Mouse (Mus musculus): ENCODE measurements around the gene Ptgir.

The Ptgir gene

DNA sequence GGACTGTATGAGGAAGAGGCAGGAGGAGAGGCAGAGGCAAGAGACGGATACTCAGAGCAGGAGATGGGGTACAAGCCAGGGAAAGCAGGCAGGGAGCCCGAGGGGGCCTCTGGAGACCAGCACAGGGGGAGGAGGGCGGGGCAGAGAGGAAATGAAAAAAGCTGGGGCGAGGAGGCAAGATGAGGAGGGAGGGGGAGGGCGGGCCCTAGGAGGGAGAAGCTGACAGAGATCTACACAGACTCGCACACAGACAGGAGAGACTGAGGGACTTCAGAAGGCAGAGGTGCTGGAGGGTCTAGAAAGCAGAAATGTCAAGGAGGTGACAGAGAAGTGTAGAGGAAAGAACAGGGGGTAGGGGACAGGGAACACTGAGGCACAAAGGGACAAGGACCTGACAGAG lies at the start of gene Ptgir:
Gene Ptgir (plus strand): TSS at position 210 of the 400 bp plus-strand sequence.
- no peak for DNase-seq

DNA sequence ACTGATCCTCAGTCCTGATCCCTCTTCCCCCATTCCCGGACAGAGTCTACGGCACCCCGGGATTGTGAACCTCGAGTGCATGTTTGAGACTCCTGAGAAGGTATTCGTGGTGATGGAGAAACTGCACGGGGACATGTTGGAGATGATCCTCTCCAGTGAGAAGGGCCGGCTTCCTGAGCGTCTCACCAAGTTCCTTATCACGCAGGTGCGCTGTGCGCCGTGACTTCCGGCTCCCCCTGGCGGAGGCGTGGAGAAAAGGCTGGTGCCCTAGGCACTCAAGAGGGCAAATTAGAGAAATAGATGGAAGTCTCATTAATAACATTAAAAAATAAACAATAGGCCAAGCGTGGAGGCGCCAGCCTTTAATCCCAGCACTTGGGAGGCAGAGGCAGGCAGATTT lies 48.0 kb upstream of the Ptgir start:
- DNase-seq: peak; percentile 61

DNA sequence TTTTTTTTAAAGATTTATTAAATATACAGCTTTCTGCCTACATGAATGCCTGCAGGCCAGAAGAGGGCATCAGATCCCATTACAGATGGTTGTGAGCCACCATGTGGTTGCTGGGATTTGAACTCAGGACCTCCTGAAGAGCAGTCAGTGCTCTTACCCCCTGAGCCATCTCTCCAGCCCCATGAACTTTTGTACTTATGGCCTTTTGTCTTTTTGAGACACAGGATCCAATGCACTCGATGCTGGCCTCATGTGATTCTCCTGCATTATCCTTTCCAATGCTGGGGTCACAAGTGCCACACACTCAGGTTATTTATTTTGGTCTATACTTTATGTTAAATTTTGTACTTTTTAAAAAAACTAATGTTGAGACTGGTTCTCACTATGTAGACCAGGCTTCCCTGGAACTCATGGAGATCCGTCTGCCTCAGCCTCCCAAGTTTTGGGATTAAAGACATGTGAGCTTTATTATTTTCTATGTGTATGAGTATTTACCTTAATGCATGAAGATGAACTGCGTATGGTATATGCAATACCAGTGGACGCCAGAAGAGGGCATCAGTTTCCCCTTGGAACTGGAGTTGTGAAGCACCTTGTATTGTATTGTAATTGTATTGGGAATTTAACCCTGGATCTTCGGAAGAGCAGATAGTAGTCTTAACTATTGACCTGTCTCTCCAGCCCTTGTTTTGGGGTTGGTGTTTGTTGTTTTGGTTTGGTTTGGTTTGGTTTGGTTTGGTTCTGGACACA lies 46.2 kb upstream of the Ptgir start:
- peak; percentile 78 for DNase-seq

DNA sequence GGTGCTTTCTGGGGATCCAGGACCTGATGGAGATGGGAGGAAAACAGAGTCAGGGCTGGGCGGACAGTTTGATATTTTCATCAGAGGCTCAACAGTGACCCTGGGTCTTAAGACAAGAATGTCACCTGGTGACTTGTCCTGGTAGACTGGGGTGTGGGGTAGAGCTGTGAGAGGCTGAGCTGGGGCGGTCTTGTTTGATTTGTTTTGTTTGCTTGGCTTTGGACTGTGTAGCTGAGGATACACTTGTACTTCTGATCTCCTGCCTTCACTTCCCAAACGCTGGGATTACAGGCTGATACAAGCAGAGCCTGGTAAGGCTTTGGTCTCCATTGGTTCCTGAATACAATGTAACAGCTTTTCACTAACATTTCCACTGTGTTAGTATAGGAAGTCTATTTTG lies 38.8 kb upstream of the Ptgir start:
- DNase-seq: no peak

DNA sequence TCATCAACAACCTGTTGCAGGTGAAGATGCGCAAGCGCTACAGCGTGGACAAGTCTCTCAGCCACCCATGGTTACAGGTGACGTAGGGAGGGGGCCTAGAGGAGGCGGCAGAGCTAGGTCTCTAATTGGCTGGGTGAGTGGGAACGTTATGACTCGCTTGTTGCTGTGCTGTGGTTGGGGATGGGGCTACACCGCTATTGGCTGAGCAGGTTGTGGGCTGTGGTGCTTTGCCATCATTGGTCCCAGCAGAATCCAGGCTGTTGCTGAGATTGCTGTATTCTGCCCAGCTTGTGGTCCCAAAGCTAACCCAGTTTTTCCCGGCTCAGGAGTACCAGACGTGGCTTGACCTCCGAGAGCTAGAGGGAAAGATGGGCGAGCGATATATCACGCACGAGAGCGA lies 36.8 kb upstream of the Ptgir start:
- DNase-seq: peak; percentile 88

DNA sequence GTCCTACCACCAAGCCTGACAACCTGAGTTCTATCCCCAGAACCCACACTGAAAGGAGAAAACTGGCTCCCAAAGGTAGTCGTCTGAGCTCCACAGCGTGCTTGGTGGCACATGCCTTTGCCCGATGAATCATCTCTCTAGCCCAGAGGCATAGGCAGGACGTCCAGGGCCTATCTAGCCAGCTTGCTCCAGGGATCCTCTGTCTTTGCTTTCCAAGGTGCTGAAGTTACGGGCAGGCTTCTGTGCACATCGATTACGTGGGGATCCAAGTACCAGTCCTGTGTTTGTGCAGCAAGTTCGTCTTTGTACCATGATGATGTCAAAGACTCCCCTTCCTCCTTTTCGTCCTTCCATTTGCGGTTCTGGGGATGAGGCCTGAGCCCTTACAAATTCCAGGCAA lies 34.7 kb upstream of the Ptgir start:
- DNase-seq: no peak

DNA sequence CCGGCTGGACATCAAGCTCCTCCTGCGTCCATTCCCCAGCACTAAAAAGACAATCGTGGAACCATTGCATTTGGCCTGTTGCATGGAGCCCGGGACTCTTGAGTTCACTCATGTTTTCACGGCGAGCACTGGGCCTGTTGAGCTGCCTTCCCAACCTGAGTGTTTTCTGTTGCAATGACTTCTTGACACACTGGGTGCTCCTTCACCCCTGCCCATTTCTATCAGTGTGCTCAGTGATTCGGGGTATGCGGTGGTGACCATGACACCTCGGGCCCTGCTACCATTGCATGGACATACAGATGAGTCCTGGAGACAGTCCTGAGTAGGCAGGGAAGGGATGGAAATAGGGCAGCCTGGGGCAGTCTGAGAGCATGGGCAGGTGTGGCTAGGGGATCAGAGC lies 33.8 kb upstream of the Ptgir start:
- DNase-seq: no peak

DNA sequence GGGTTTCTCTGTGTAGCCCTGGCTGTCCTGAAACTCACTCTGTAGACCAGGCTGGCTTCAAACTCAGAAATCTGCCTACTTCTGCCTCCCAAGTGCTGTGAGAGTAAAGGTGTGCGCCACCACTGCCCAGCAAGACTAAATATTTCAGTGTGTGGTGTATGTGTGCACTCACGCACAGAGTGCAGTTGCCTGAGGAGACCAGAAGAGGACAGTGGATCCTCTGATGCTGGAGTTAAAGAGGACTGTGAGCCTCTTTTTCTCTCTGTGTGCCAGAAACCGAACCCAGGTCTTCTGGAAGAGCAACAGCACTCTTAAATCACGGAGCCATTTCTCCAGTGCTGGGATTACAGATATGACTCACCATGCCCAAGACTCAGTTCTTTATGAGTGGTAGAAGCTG lies 32.9 kb upstream of the Ptgir start:
- no peak for DNase-seq

DNA sequence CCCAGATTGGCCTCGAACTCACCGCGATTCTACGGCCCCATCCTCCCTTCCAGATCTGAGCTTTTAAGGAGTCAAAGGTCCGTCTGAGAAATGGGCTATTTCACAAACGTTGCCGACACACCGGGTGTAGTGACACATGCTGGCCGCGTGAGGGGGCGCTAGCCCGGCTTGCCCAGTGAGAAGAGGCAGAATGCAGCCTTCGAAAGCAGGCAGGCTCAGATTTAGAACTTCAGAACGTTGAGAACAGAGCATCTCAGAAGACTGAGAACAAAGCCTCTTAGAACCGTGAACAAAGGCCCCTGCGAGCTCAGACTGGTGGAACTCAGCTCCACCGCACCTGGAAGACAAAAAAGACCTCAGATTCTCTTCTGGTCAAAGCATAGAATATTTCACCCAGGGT lies 32.1 kb upstream of the Ptgir start:
- DNase-seq: peak; percentile 86

DNA sequence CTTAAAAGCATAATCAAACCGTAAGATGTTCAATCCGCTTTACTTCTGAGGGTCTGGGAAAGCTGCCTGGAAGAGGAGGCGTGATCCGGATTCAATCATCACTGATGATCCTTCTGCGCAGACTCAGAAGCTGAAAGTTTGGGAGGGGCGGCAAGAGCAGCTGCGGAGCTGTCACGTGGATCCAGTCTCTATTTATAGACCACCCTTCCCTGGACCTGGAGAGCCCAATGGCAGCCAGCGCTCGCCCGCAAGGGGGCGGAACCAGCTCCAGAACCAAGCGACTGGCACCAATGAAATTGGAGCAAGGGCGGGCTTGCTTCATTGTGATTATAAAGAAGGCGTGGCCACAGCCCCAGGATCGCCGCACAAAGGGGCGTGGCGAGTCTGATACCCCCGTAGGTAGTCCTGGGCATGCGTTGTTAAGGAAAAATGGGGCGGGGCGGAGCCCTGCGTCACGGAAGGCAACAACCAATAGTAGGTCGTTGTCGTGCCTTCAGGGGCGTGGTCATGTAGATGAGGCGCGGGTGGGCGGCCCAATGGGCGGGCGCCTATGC lies 31.5 kb upstream of the Ptgir start:
- DNase-seq: peak; percentile 100

DNA sequence AGATGAGACGGTGACA lies 31.2 kb upstream of the Ptgir start, which contains the start of gene Dact3:
Gene Dact3 (plus strand): TSS at position 8 of the 16 bp plus-strand sequence.
- DNase-seq: no peak

DNA sequence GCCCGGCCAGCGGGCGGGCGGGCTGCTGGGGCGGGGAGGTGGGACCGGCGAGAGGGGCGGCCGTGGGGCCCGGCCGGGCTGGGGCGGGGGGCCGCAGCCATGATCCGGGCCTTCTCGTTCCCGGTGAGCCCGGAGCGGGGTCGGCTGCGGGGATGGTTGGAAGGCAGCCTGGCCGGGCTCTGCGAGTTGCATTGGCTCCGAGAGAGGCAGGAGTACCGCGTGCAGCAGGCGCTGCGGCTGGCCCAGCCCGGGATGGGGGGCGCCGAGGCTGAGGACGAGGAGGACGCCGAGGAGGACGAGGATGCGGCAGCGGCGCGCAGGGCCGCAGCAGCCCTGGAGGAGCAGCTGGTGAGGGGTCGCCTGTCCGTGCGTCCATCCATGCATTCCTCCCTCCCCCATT lies 31.0 kb upstream of the Ptgir start:
- DNase-seq: no peak

DNA sequence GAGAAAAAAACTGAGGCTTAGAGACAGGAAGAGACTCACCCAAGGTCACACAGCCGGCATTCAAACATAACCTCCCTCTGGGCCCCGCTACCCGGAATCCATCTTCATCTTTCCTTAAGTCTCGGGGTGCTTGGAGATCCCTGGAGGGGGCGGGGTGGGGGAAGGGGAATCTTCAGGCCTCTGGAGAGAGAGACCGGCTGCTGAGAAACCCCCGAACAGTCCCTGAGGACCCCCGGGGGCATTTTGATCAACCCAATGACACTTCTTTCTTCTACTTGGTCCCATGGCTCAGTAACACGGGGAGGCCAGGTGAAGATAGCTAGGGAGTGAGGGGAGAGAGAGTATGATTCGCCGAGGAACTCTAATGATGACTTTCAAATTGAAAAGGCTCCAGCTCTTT lies 30.3 kb upstream of the Ptgir start:
- no peak for DNase-seq

DNA sequence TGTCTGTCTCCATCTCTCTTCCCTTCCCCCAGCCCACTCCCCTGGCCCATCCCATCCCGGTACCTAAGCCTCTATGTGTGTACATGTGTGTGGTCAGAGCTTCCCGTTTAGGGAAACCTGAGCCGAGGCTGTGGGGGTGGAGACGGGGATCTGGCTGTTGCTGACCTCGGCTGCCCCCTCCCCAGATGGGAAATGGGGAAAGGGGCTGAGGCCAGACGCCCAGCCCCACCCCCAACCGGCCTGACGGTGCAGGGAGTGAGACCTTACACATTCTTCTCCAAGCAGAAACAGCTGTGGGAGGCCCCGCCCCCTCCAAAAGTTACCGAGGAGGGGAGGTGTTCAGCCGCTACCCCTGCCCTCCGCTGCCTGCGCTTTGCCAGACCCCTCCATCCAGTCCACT lies 29.7 kb upstream of the Ptgir start:
- peak; percentile 58 for DNase-seq

DNA sequence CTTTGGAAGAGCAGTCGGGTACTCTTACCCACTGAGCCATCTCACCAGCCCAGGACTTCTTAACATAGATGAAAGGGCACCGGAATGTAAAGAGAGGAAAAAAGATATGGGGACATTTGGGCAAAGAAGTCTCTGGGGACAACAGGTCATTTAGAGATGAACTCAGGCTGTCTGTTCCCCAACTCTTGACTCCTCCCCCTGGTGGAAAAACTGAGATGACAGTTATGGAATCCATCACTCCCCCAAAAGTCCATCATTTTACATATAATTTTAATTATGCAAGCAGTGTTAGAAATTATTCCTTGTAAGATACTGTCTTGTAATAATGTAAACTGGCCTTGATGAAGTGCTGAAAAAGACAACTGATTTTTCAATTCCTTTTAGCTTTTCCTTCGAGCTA lies 28.6 kb upstream of the Ptgir start:
- DNase-seq: no peak

DNA sequence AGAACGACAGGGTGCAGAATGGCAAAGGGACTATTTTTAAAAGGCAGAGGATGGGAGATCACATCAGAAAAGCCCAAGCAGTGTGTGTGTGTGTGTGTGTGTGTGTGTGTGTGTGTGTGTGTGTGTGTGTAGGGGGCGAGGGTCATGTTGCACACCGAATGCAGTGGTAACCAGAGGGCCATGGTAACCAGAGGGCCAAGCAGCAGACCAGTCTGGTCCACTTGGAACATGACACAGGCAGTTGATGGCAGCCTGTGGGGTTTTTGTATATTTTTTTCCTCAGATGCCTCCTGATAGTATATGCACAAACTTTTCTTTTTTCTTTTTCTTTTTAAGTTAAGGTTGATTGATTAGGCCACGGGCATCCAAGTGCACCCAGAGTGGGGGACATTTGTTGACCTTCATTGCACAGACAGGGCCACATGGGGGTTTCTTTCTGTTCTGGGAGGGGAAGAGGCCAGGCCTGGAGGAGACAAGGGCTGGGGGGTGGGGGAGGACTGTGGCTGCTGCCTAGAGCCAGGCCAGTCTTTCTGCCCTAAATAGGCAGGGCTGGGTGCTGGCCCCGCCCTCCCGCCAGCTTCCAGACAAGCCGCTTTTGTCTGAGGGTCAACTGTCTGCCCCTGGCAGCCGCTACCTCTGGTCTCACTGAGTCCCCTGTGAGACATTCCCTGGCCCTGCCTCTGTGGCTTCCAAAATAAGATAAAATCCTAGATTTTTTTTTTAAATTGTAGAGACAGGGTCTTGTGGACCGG lies 26.3 kb upstream of the Ptgir start:
- DNase-seq: peak; percentile 95

DNA sequence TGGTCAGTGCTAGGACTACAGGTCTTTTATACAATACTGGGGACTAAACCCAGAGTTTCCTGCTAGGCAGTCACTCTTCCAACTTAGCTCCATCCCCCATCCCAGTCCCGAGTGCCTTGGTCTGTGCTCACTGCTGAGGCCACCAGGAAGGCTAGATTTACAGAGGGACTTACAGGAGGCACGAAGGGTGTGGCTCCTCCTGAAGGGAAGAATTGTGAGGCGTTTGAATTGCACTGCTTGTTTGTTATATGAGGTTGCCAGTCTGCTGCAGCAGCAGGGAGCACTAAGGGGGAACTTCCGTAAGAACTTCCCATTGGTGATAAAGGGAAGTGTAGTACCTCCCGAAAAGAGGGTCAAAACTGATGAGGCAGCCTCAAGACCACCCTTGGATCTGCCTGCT lies 25.7 kb upstream of the Ptgir start:
- DNase-seq: no peak

DNA sequence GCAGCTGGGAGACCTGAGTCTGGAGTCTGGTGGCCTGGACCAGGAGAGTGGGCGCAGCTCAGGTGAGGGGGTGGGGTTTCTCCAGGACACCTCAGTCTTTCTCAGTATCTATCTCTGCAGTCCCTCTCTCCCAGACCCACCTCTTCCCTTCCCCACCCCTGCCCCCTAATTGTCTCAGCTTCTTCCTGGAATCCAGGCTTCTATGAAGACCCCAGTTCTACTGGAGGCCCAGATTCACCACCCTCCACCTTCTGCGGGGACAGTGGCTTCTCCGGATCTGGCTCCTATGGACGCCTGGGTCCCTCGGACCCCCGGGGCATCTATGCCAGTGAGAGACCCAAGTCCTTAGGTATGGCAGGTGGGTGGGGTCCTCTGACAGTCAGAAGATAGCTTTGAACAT lies 23.1 kb upstream of the Ptgir start:
- no peak for DNase-seq

DNA sequence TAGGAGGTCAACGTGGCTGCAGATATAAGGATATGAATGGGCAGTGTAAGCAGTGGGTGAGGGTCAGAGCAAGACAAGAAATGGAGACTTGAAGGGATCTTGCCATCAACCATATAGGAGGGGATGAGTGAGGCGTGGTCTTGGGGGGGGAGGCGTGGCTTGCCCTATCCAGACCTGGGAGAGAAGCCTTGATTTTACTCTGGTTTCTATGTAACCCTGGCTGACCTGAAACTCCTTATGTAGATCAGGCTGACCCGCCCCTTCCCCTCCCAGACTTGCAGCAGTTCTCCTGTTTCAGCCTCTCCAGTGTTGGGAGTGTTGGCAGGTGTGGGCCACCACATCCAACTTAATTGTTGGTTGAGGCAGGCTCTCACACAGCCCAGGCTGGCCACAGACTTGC lies 22.0 kb upstream of the Ptgir start:
- no peak for DNase-seq

DNA sequence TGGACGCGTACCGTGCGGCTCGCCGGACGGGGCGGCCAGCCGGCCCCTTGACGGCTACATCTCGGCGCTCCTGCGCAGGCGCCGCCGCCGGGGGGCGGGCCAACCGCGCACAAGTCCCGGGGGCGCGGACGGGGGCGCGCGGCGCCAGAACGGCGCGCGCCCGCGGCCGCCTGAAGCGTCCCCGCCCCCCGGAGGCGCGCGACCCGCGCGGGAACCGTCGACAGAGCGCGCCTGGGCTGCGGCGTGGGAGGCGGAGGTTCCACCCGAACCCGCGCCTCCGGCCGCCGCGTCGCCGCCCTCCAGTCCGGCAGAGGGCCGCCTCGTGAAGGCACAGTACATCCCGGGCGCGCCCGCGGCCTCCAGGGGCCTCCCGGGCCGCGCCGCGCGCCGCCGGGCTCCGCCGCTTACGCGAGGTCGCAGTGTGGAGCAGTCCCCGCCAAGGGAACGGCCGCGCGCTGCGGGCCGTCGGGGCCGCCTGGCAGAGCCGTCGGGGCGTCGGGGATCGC lies 21.0 kb upstream of the Ptgir start:
- DNase-seq: peak; percentile 52

DNA sequence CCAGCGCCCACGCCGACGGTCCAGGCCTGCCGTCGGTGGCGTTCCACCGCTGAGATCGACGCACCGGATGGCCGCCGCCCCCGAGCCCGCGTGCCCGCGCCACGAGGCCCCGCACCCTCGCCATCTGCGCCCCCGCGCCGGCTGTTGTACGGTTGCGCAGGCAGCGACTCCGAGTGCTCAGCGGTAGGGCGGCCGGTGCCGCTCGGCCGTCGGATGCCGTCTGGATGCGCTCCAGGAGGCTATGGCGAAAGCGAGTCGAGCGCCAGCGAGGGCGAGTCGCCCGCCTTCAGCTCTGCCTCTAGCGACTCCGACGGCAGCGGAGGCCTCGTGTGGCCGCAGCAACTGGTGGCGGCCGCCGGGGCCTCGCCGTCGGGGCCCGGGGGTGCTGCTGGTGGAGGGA lies 20.4 kb upstream of the Ptgir start:
- no peak for DNase-seq

DNA sequence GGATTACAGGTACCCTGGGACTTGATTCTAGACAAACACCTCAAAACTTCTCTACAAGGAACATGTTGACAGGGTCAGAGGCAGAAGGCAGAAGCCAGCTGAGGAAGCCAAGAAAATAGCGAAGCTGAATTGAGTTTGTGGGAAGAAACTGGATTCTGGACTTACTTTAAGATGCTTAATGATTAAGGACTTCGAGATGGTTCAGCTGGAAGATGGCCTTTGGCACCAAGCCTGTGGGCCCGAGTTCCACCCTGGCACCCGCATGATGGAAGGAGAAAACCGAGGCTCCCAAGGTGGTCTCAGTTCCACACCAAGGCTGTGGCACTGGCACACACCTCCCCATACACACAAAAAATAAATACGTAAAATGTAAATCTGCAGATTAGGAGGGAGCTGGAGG lies 15.8 kb upstream of the Ptgir start:
- no peak for DNase-seq

DNA sequence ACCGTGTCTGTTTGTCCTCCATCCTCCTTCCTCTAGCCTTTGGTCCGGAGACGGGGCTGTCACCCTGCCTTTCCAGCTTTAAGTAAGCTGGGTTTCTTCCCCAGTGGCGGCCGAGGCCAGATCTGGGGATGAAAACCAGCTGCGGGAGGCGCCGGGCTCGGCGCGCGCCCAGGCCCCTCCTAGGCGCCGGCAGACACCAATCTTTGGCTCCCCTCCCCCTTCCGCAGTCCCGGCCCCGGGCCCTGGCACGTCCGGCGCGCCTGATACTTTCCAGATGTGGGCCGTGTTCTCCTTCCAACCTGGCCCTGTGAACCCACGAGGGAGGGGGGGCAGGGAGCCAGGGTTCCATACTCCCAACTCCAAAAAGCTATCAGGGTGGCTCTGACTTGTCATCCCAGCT lies 15.3 kb upstream of the Ptgir start:
- no peak for DNase-seq

DNA sequence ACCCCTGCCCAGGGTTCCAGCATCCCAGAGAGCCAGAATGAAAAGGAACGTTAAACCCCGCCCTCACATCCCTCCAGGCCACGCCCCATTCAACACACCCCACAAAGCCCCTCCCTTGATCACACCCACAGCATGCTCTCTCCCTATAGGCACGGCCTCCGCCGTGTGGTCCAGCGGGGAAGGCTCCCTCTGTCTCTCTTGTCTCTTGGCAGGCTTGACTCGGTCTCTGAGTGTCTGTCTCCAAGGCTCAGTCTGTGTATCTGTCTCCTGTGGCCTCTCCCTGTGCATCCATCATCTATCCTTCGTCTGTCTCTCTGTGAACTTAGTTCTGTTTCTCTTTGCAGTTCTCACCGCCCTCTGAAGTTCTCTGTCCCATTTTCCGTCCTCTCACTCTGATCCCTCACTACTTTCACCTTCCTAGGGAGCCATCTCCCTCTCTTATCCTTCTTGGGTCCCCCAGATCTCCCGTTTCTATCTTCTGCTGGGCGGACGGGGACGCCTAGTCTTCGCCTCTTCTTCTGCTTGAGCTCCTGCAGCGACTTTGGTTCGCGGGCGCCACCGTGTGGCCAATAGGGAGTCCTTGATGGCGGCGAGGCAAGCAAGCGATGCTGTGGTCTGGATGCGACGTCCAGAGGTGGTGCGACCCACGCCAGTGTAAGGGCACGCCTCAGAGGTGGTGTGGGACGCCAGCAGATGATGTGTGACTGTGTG lies 14.5 kb upstream of the Ptgir start, which contains the start of gene Gng8:
Gene Gng8 (plus strand): TSS at position 146 of the 711 bp plus-strand sequence.
- DNase-seq: peak; percentile 92
